17 mouse cellular contexts compared by ENCODE assay signal in genomic region chr13:41251667-41252066, GRCm38 (mm10). TPM values are rescaled to one million over a fixed set of nuclear protein-coding genes. Genes with fewer than 3 reads are reported as not detected.
DNase-seq lines count a peak whose midpoint lies in the region; ATAC-seq and TF ChIP-seq lines count a peak whose summit lies in the region.
"Had no signal": no experiment of that assay in that cellular context is flagged by ENCODE, and none has a peak within 500 bp of the region (broad histone marks: within the 10 kb centered on the region; RNA-seq: fewer than 3 reads in every experiment).

No protein-coding gene starts in this region.

- H3K36me3 ChIP-seq in intestine, embryonic 15.5 days: no peaks in the 10 kb centered on the region
- no peaks in the 10 kb centered on the region for H3K36me3 ChIP-seq in lung, embryonic 15.5 days
- H3K36me3 ChIP-seq in stomach, embryonic 16.5 days (ENCODE audit: control insufficient read depth, insufficient read depth, low read length): no peaks in the 10 kb centered on the region; the same call in 1 of the 2 replicates
- H3K36me3 ChIP-seq in midbrain, embryonic 13.5 days: no peaks in the 10 kb centered on the region
- H3K36me3 ChIP-seq: heart, embryonic 15.5 days; hindbrain, embryonic 12.5 days; limb, embryonic 13.5 days had no signal

- no peaks in the 10 kb centered on the region for H3K27me3 ChIP-seq in intestine, embryonic 15.5 days (replicated peaks)
- no peaks in the 10 kb centered on the region for H3K27me3 ChIP-seq in lung, embryonic 15.5 days
- no peaks in the 10 kb centered on the region for H3K27me3 ChIP-seq in stomach, embryonic 16.5 days (ENCODE audit: control insufficient read depth, insufficient read depth, low read length)
- H3K27me3 ChIP-seq in midbrain, embryonic 13.5 days: 0 out of 2 replicates have a peak, but pooled peaks cover 2% of the 10 kb centered on the region
- H3K27me3 ChIP-seq: CH12.LX; heart, embryonic 15.5 days; hindbrain, embryonic 12.5 days; limb, embryonic 13.5 days had no signal

- H3K9ac ChIP-seq in intestine, embryonic 15.5 days: no peak overlapping the region
- no peak overlapping the region for H3K9ac ChIP-seq in lung, embryonic 15.5 days
- H3K9ac ChIP-seq in stomach, embryonic 16.5 days (ENCODE audit: low read length): no peak overlapping the region
- no peak overlapping the region for H3K9ac ChIP-seq in midbrain, embryonic 13.5 days (replicated peaks)
- H3K9ac ChIP-seq: heart, embryonic 15.5 days; hindbrain, embryonic 12.5 days; limb, embryonic 13.5 days had no signal

- WGBS in lung, adult 2 months: 29% methylated on average over 5 of the region's 5 CpGs
- 27% methylated on average over 5 of the region's 5 CpGs for WGBS in intestine, embryonic 15.5 days
- WGBS in lung, embryonic 15.5 days: 22% methylated on average over 5 of the region's 5 CpGs
- 27% methylated on average over 5 of the region's 5 CpGs for WGBS in stomach, embryonic 16.5 days
- WGBS in midbrain, embryonic 13.5 days: 84% methylated on average over 5 of the region's 5 CpGs

- no peak overlapping the region for H3K4me3 ChIP-seq in lung, adult 2 months (replicated peaks; ENCODE audit: extremely low read depth, low read depth, low read length)
- no peak overlapping the region for H3K4me3 ChIP-seq in intestine, embryonic 15.5 days (replicated peaks)
- no peak overlapping the region for H3K4me3 ChIP-seq in lung, embryonic 15.5 days
- H3K4me3 ChIP-seq in stomach, embryonic 16.5 days (replicated peaks; ENCODE audit: low read length): no peak overlapping the region
- no peak overlapping the region for H3K4me3 ChIP-seq in midbrain, embryonic 13.5 days (replicated peaks)
- H3K4me3 ChIP-seq: heart, embryonic 15.5 days; hindbrain, embryonic 12.5 days had no signal

- no peak for ATAC-seq in intestine, embryonic 15.5 days
- ATAC-seq in lung, embryonic 15.5 days (ENCODE audit: borderline replicate concordance, extremely low read depth, low FRiP score, low TSS enrichment): no peak
- ATAC-seq in stomach, embryonic 16.5 days (ENCODE audit: insufficient read depth, low FRiP score): no peak
- ATAC-seq in midbrain, embryonic 13.5 days: no peak

- no peaks in the 10 kb centered on the region for H3K9me3 ChIP-seq in intestine, embryonic 15.5 days
- H3K9me3 ChIP-seq in lung, embryonic 15.5 days: no peaks in the 10 kb centered on the region
- H3K9me3 ChIP-seq in stomach, embryonic 16.5 days (replicated peaks; ENCODE audit: control insufficient read depth, low read length): no peaks in the 10 kb centered on the region
- H3K9me3 ChIP-seq in midbrain, embryonic 13.5 days: no peaks in the 10 kb centered on the region
- H3K9me3 ChIP-seq: heart, embryonic 15.5 days; hindbrain, embryonic 12.5 days; limb, embryonic 13.5 days had no signal

- H3K27ac ChIP-seq in intestine, embryonic 15.5 days: peak overlapping the region; percentile 52
- peak overlapping the region; percentile 76 for H3K27ac ChIP-seq in lung, embryonic 15.5 days
- H3K27ac ChIP-seq in stomach, embryonic 16.5 days (ENCODE audit: low read length): peak overlapping the region; percentile 76
- no peak overlapping the region for H3K27ac ChIP-seq in midbrain, embryonic 13.5 days
- H3K27ac ChIP-seq: heart, embryonic 15.5 days; hindbrain, embryonic 12.5 days; limb, embryonic 13.5 days had no signal

- no peak for TF ChIP-seq CTCF in lung, adult 2 months (IDR thresholded peaks at IDR 0.05; ENCODE audit: insufficient read depth, low read length)

- peaks cover 3% of the 10 kb centered on the region; the same call in 1 of the 2 replicates for H3K4me1 ChIP-seq in lung, adult 2 months (ENCODE audit: control insufficient read depth, insufficient read depth, low read length)
- H3K4me1 ChIP-seq in intestine, embryonic 15.5 days (replicated peaks): peaks cover 7% of the 10 kb centered on the region; the same call in 1 of the 2 replicates
- H3K4me1 ChIP-seq in lung, embryonic 15.5 days: peaks cover 22% of the 10 kb centered on the region
- peaks cover 15% of the 10 kb centered on the region for H3K4me1 ChIP-seq in stomach, embryonic 16.5 days (ENCODE audit: control insufficient read depth, insufficient read depth, low read length)
- peaks cover 23% of the 10 kb centered on the region for H3K4me1 ChIP-seq in midbrain, embryonic 13.5 days (replicated peaks)

- DNase-seq in lung, adult 18-20 months: peak; percentile 56 to 75
- DNase-seq in lung, adult 2 months: no peak
- DNase-seq in thymus, adult 18-20 months: no peak
- DNase-seq: adrenal gland, adult 8-10 months; cerebellum, adult 9-10 months; gastrocnemius, postnatal 36 days; kidney, adult 8-10 months had no signal

- no peak for TF ChIP-seq POLR2A in lung, adult 2 months (IDR thresholded peaks at IDR 0.05; ENCODE audit: borderline replicate concordance, extremely low read depth, low read depth, low read length)

- H3K4me2 ChIP-seq in intestine, embryonic 15.5 days (replicated peaks): peak overlapping the region; percentile 24; the same call in 1 of the 2 replicates
- peak overlapping the region; percentile 85 for H3K4me2 ChIP-seq in lung, embryonic 15.5 days
- peak overlapping the region; percentile 82 for H3K4me2 ChIP-seq in stomach, embryonic 16.5 days (ENCODE audit: low read depth, low read length)
- no peak overlapping the region for H3K4me2 ChIP-seq in midbrain, embryonic 13.5 days (replicated peaks)
- H3K4me2 ChIP-seq: hindbrain, embryonic 12.5 days had no signal

RNA-seq across cellular contexts. Expression of gene Smim13, which starts 2.0 kb away (rescaled TPM):
- polyA plus RNA-seq in lung, adult 2 months (2012; rRNA removed): 5.7 and 6.5 TPM in 2 replicates
- 11.0 and 11.8 TPM in 2 replicates for polyA plus RNA-seq in intestine, embryonic 15.5 days (2015; fragmentation: Nextera tagmentation; extraction: Ambion mirVana)
- polyA plus RNA-seq in lung, embryonic 15.5 days (2015; fragmentation: Nextera tagmentation; extraction: Ambion mirVana): 11.8 and 12.7 TPM in 2 replicates
- polyA plus RNA-seq in stomach, embryonic 16.5 days (2015; fragmentation: Nextera tagmentation; extraction: Ambion mirVana): 14.1 and 14.4 TPM in 2 replicates
- 15.5 and 16.2 TPM in 2 replicates for polyA plus RNA-seq in midbrain, embryonic 13.5 days (2015; fragmentation: Nextera tagmentation; extraction: Ambion mirVana)

RNA-seq across cellular contexts. Expression of gene Gm17364, which starts 22.1 kb away (rescaled TPM):
- not detected in 2 replicates for polyA plus RNA-seq in lung, adult 2 months (2012; rRNA removed)
- polyA plus RNA-seq in intestine, embryonic 15.5 days (2015; fragmentation: Nextera tagmentation; extraction: Ambion mirVana): not detected in 2 replicates
- not detected in 2 replicates for polyA plus RNA-seq in lung, embryonic 15.5 days (2015; fragmentation: Nextera tagmentation; extraction: Ambion mirVana)
- not detected in 2 replicates for polyA plus RNA-seq in stomach, embryonic 16.5 days (2015; fragmentation: Nextera tagmentation; extraction: Ambion mirVana)
- polyA plus RNA-seq in midbrain, embryonic 13.5 days (2015; fragmentation: Nextera tagmentation; extraction: Ambion mirVana): not detected in 2 replicates
- polyA plus RNA-seq: erythroblast, embryonic 14.5 days; heart, embryonic 15.5 days; hindbrain, embryonic 12.5 days; large intestine, adult 2 months; limb, embryonic 13.5 days had no signal

RNA-seq across cellular contexts. Expression of gene Elovl2, which starts 31.5 kb away (rescaled TPM):
- 0.03 and 0.08 TPM in 2 replicates for polyA plus RNA-seq in lung, adult 2 months (2012; rRNA removed)
- polyA plus RNA-seq in intestine, embryonic 15.5 days (2015; fragmentation: Nextera tagmentation; extraction: Ambion mirVana): 7.7 and 8.1 TPM in 2 replicates
- 3.5 and 4.3 TPM in 2 replicates for polyA plus RNA-seq in lung, embryonic 15.5 days (2015; fragmentation: Nextera tagmentation; extraction: Ambion mirVana)
- polyA plus RNA-seq in stomach, embryonic 16.5 days (2015; fragmentation: Nextera tagmentation; extraction: Ambion mirVana): 6.1 and 7.2 TPM in 2 replicates
- 42.7 and 43.6 TPM in 2 replicates for polyA plus RNA-seq in midbrain, embryonic 13.5 days (2015; fragmentation: Nextera tagmentation; extraction: Ambion mirVana)
- polyA plus RNA-seq: erythroblast, embryonic 14.5 days had no signal

Comparison
In these comparisons a context has a peak if more than half of its experiments do, and no peak if none do; other contexts are left out.
1. DNase-seq: peak in lung, adult 18-20 months (2 of 2); none in lung, adult 2 months (single experiment) and thymus, adult 18-20 months (0 of 2).